Mouse (Mus musculus): ENCODE measurements around the gene St7. TPM values are rescaled to one million over a fixed set of nuclear protein-coding genes. Genes with fewer than 3 reads are reported as not detected.
A peak's percentile ranks its signal among the peaks of the same experiment; 100 is the strongest.

St7 gene
- total RNA-seq, 2 experiments from 2014 or later, result 6.9 to 10.6 TPM

DNA sequence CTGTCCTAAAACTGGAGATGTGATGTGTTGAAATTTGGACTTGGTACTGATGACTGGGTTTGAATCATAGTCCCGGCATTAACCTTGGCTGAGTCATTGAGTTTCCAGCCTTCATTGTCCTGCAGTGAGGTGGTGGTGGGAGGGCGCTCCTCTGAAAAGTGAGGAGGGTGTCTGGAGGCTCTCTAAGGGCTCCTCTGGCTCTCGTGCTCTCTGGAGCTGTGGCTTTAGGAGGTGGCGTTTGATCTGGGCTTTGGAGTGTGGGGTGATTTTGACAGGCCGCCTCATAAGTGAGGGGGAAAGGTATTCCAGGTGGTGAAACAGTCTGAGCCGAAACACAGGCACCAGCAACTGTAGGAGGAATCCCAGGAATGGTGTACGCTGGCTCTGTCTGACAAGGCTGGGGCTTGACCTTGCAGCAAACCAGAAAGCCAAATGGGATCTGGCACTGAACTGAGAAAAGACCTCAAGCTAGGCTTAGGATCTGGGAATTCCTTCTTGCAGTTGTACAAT lies 184.0 kb downstream of the St7 start:
- ATAC-seq (ENCODE audit: poor library complexity, severe bottlenecking), result no peak

DNA sequence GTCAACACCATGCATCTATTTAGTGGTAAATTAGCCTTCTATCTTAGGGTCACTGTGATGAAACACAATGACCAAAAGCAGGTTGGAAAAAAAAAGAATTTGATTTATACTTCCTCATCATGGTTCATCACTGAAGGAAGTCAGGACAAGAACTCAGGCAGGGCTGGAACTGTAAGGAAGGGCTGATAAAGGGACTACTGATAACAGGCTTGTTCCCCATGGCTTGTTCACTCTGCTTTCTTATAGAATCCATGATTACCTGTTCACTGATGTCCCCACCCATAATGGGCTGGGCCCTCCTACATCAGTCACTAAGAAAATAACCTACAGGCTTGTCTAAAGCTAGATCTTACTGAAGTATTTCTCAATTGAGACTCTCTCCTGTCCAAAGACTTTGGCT lies 190.2 kb downstream of the St7 start:
- ATAC-seq (ENCODE audit: poor library complexity, severe bottlenecking), result no peak

DNA sequence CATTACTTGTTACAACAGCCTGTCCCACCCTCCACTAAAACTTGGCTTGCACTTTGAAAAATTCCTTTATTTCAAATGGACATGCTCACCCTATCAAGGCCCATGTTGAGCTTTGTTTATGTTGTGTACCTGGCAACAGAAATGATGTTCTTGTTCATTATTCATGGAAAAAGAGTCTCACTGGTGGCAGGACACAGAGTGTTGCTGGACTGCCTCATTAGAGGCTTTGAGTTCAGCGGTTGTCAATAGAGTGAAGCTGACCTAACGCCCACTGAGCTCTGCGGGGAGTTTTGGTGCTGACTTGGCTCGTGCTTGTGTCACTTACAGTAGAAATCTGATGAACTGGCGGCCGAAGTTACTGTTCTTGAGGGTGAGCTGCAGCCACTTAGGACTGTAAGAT lies 195.0 kb downstream of the St7 start:
- ATAC-seq (ENCODE audit: poor library complexity, severe bottlenecking), result no peak

DNA sequence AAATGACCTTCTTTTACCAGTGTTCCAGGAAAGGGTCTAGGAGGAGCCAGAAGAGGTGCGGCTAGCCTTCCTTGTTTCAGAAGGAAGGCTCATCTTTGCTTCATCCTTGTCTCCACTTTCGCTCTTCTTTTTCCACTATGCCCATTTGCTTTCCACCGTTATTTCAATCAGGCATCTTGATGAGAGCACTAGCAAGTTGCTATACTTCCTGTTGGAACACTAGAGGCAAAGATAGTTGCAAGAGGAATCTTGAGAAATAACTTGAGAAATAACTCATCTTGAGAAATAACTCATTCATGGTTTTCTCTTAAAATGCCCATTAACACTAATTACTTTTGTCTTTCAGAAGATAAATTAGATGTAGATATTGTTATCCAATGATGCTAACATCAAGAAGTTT lies 202.8 kb downstream of the St7 start:
- ATAC-seq (ENCODE audit: poor library complexity, severe bottlenecking), result peak; percentile 71

DNA sequence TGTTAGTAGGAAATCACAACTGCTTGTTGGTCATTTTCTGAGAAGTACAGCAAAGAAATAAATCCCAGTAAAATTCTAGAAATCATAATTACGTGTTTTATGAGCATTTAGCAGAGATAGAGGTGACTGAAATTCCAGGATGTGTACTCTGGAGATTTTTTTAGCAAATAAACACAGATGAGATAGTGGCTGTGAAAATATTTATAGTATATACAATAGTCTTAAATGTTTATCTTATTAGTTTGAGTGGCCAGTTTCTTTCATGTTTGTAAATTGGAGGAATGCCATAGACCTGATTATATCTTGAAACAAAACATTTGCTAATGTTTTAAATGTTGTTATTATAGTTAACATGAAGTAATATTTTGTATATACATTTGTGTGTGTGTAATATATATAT lies 205.8 kb downstream of the St7 start:
- ATAC-seq (ENCODE audit: poor library complexity, severe bottlenecking), result no peak

DNA sequence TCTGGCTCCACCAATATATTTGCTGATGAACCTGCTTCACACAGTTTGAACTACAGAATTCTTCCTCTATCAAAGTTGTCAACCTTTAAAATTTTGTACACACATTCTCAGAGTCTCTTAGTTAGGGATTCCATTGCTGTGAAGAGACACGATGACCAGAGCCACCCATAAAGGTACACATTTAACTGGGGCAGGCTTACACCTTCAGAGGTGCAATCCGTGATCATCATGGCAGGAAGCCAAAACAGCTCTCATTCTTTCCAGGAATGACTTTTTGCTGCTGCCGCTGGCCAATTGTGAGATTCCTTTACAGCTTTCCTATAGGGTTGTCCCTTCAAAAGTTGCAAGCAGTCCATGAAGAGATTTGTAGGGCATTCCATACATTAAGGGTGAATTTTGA lies 210.6 kb downstream of the St7 start:
- ATAC-seq (ENCODE audit: poor library complexity, severe bottlenecking), result no peak

DNA sequence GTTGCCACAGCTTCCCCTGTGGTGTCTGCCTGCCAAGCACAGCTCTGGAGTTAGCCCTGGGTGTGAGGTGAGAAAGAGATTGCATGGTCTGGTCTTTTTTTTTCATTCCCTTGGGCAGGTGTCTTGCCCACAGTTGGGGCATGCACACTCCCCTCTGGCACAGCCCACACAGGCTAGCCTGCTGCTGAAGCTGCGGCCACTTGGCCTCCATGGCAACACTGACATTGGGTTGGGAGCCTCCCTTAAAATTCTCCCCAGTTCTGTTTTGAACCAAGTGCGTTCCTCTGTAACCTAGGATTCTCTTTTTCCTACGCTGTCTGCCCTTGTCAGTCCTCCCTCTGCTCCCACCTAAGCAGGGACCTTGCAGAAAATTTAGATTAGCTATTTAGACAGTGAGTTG lies 213.0 kb downstream of the St7 start:
- ATAC-seq (ENCODE audit: poor library complexity, severe bottlenecking), result no peak

DNA sequence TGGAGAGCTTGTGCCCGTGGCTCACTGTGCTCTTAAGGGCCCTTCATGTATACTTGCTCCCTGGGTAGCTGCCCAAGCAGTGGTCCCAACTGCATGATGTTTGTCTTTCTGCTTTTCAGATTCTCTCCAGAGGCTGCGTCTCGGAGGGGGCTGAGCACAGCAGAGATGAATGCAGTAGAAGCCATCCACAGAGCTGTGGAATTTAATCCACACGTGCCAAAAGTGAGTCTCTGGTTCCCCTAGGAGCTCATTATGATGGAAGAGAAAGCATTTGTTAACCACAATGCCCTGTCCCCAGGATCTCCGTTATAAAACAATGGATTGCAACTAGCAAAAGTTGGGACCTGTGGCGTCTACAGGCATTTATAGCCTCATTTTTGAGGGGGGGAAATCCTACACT lies 213.6 kb downstream of the St7 start:
- no peak for ATAC-seq (ENCODE audit: poor library complexity, severe bottlenecking)

DNA sequence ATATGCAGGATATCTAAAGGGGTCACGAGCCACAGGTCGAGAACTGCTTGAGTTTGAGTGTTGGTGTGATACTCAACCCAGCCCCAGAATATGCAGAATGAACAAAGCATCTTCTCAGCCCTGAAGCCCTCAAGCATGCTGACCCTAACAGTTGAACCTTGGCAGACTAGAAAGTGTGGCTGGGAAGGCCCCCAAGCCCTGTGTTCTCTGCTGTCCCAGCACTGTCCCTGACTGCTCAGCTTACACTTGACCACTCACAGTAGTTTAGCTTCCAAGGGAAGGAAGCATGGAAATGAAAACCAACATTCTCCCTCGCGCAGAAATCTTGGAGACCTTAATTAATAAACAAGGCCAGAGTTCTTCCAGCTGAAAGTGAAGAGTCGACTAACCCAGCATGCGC lies 219.6 kb downstream of the St7 start:
- no peak for ATAC-seq (ENCODE audit: poor library complexity, severe bottlenecking)

DNA sequence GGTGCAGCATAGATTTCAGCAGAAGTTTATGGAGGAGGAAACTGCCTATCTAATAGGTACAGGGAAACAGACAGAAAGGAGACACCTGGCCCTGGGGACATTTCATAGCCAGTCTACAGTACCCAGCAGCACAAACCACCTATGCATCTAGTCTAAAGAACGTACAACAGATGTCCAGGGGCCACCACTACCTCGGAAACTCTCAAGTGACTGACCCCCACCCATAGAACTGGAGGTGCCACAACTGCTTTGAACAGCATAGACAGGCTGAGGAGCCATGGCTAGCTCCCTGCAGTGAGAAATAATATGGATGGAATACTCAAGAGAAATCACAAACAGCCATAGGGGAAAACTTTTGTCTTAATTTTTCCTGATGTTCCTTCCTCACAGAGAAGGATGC lies 220.1 kb downstream of the St7 start:
- no peak for ATAC-seq (ENCODE audit: poor library complexity, severe bottlenecking)

DNA sequence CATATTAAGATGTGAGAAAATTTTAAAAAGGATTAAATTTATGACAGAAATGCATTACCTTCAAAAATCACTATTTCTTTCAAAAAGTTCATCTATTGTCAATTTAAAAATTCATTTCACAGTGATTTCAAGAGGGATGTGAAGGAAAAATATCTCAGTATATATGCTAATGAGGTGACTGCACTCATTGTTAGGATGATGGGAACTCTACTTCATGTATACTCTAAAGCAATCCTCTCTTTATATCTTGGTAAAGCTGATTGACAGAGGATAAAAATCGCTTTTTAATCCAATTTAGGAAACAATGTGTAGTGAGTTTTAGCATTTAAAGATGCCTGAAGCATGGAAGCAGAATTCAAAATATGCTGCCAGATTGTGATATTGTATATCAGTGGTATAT lies 220.6 kb downstream of the St7 start:
- ATAC-seq (ENCODE audit: poor library complexity, severe bottlenecking), result no peak

DNA sequence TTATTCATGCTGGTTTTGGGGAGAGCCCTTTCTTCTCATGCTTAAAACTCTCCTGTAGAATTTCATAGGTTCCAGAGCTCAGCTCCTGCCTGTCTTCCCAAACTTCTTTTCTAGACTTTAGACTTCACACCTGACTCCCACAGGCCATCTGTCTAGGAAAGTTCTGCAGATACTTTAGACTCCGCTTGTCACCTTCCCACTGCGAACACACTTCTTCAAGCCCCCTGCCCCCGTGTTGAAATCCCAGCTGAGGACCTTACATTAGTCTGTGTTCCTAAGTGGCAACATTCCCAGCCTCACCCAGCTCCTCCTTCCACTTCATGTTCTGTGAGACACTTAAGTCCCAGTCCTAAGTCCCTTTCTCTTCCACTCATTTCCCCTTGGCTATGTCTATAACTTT lies 221.6 kb downstream of the St7 start:
- ATAC-seq (ENCODE audit: poor library complexity, severe bottlenecking), result no peak

DNA sequence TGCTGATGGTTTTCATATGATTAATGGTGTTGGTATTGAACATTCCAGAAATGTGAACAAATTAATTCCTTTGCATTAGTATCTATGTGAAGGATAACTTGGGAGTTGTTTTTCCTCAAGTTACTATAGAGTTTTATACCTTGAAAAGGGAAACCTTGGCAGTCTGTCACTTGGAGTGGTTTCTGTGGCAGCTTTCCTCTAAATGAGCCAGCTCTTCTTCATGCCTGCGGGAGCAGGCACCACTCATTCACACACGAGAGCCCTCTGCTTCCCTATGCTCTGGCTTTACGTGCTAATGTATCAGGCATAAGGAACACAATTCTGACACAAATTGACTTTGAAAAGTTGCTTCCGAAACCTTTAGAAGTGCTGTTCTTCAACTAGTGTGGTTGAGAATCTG lies 224.5 kb downstream of the St7 start:
- ATAC-seq (ENCODE audit: poor library complexity, severe bottlenecking), result no peak

DNA sequence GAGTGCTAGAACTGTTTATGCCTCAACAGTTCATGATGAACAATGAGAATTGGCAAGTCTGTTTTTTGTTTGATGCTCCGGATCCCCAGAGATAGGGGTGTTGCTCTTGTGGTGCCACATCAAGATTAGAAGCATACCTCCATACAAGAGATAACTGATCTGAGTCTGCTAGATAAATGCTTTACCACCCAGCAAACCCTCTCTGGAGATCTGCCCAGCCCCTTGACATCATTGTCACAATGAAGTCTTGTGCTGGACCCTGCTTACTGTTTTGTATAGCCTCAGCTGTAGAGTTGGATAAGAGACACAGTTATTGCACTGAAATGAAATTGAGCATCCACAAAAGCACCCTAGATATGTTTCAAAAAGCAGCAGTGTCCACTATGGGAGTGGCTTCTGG lies 229.4 kb downstream of the St7 start:
- no peak for ATAC-seq (ENCODE audit: poor library complexity, severe bottlenecking)

DNA sequence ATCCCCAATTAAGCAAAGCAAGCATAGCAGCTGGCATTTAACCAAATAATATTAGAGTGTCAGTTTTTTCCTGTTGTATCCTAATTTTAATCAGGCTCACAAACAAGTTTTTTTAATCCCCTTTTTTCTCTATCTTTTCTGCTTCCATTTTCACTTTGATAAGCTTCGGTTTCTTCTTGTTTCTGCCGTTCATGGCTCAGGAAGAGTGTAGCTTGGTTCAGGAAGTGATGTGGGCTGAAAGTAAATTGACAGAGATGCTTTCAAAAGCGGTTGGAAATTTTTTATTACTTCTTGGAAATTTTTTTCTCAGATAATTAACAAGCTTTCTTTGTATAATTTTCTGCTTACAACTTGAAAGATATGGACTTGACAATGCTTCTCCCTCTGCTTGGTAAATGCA lies 230.2 kb downstream of the St7 start:
- no peak for ATAC-seq (ENCODE audit: poor library complexity, severe bottlenecking)

DNA sequence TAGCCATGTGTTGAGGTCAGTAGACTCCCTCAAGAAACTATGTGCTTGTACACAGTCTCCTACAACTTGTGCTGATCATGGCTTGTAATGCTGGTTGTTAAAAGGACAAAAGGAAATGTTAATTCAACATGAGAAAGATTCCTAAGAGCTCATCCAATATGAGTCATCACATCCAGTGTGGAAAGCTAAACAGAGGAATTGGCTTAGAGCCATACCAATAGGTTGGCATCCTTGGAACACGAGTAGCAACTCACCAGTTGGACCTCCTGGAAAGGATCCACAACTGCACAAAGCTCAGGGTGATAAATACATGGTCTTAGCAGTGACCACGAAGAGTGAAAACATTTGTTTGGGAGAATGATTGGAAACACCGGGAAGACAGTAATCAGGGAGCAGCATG lies 230.6 kb downstream of the St7 start:
- no peak for ATAC-seq (ENCODE audit: poor library complexity, severe bottlenecking)

DNA sequence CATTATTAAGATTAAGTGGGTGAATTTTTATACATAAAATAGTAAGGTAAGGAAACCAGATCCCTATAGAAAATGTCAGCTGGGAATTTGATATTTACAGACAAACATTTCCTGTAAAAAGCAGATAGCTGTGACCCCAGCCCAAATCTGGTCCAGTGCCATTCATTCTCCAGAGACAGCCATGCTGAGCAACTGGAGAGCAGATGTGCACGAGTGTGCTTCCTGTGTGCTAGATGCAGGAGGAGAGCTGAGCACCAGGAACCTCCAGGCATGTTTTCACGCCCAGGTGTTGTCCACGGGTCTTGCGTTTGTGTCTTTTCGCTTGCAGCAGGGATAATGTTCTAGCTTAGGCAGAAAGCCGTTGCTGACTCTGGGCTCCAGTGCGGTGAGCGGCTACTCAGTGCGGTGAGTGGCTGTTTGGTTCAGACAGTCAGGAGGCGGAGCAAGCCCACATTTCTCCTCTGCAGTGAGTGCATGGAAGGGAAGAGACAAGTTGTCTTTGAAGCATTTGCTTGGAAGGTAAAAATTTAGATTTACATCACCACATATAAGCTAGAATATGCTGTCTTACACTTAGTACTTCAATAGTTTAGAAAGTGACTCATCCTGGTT lies 231.3 kb downstream of the St7 start:
- no peak for ATAC-seq (ENCODE audit: poor library complexity, severe bottlenecking)

DNA sequence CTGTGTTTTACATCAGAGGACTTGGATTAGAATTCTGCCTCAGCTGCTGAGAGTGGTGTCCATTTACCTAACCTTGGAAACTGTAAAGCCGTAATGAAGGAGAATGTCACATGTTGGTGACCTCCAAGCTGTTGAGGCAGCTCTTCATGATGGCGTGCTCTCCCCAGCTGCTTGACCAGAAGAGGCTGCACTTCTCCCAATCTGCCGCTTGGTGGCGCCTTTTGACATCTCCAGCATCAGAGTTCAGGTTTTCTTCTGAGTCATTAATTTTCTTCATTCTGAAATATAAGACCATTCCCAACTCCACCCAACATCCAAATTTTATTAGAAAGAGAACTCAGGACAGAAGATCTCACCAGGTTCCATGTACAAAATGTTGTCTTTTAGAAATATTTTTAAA lies 232.5 kb downstream of the St7 start:
- peak; percentile 62; the same call in 1 of the 2 replicates for ATAC-seq (ENCODE audit: poor library complexity, severe bottlenecking)

DNA sequence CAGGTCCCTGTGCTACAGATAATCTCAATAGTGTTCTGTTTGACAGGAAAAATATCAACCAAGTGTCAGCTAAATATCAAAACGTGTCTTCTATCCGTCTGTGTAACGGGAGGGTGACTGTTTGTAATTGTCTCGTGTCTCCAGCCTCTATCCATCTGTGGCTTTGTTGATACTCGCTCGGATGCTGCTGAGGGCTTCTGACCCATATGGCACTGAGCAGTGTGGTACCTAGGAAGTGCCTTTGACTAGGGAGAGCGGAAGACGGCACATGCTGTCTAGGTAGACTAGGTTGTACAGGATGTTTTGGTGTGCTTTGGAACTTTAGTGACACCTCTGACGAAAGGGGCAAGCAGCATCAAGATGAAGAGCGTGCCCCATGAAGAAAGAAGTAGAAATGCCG lies 235.0 kb downstream of the St7 start:
- no peak for ATAC-seq (ENCODE audit: poor library complexity, severe bottlenecking)

DNA sequence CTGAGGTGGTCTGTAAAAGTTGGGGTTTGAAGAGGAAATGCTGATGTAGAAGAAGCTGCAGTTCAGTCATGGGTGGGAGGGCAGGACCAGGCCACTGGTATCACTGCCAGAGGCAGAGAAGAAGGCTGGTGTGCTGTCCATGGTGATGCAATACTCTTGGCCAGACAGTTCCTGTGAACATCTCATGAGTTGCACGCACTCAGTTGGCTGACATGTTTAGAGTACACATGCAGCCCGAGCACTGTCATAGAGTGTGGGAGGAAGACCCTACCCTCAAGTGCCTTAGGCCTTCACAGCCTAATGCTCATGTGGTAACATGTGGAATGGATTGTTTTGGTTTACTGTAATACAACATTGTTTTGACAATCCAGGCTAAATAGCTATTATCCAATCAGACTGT lies 238.5 kb downstream of the St7 start:
- no peak for ATAC-seq (ENCODE audit: poor library complexity, severe bottlenecking)

DNA sequence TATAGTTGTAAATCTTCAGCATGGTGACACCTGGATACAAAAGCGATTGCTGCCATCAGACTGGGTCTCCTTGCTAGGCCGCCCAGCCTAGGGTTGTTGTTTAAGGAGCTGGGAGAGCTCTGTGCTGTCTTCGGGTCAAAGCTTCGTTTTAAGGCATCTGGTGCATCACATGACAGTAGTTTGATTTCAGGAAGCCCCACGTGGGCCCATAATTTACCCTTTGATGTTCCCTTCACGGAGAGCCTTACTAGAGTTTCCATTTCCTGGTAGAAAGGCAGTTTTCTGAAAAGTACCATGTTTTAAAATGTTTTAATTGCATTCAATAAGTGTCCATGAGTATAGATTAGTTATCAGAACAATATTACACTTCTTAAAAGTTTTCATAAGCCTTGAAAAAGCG lies 239.1 kb downstream of the St7 start:
- no peak for ATAC-seq (ENCODE audit: poor library complexity, severe bottlenecking)

DNA sequence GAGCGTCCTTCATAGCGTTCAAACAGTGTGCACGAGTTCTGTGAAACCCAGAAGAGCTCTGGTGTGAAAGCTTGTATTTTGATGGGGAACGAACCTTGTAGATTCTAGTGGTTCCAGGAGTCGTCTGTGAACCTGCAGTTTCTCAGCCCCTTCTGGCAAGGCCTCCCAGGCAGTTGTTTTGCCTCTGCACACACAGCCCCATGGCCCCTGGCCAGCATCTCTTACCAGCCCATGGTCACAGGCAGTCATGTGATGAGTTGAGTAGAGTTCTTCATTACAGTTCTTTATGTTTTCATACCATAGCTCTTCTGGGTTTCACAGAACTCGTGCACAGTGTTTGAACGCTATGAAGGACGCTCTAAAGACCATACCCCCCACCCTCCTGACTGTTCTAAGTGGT lies 240.1 kb downstream of the St7 start:
- no peak for ATAC-seq (ENCODE audit: poor library complexity, severe bottlenecking)

DNA sequence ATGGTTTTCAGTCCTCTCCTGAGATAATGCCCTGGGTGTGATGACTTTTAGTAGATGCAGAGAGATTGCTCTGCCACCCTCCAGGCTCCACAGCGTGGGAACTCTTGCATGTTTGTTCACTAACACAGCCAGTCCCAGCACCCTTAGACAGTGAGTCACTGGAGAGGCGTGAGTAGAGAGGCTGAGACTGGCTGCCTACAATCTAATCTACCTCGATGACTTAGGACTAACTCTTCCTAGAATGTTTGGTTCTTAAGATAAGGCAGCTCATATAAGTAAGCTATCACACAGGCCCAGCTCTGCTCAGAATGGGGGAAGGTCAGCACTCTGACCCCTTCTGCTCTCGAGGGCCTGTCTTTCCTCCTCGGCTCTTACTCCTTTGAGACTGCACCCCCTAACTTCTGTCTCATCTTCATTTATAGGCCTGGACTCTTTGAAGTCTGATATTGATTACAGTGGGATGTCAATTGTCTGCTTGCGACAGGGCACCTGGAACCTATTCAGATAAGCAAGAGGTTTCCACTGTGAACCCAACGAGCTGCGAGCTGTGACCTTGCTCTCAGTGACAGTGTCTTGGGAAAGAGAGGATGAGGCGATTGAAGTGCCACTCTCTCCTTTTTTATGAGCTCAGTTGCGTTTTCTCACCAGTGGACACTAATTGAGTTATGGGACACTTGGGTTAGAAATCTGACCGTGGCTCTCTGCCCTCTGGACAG lies 246.1 kb downstream of the St7 start:
- ATAC-seq (ENCODE audit: poor library complexity, severe bottlenecking), result no peak

Data from megakaryocyte, adult 5-6 weeks (primary cell).